In genomic region chr5:73833721-73834120, GRCm38 (mm10) we compare ENCODE assay signal across 28 mouse cellular contexts.
A peak's percentile ranks its signal among the peaks of the same experiment; 100 is the strongest.
DNase-seq lines count a peak whose midpoint lies in the region; ATAC-seq and TF ChIP-seq lines count a peak whose summit lies in the region.
"Had no signal": no experiment of that assay in that cellular context is flagged by ENCODE, and none has a peak within 500 bp of the region (broad histone marks: within the 10 kb centered on the region; RNA-seq: fewer than 3 reads in every experiment).

No protein-coding gene starts in this region.

- no peak overlapping the region for H3K27ac ChIP-seq in liver, embryonic 11.5 days (ENCODE audit: low read depth, low read length)
- H3K27ac ChIP-seq in liver, postnatal 0 days (ENCODE audit: low read depth): no peak overlapping the region
- H3K27ac ChIP-seq: embryonic facial prominence, embryonic 13.5 days; embryonic facial prominence, embryonic 15.5 days; forebrain, embryonic 10.5 days; forebrain, embryonic 12.5 days had no signal

- no peaks in the 10 kb centered on the region for H3K36me3 ChIP-seq in liver, embryonic 11.5 days (ENCODE audit: control insufficient read depth, insufficient read depth, low read length)
- no peaks in the 10 kb centered on the region for H3K36me3 ChIP-seq in liver, postnatal 0 days (replicated peaks; ENCODE audit: insufficient read depth, low read length)
- H3K36me3 ChIP-seq: embryonic facial prominence, embryonic 13.5 days; embryonic facial prominence, embryonic 15.5 days; forebrain, embryonic 10.5 days; forebrain, embryonic 12.5 days; G1E had no signal

- no peak for ATAC-seq in liver, embryonic 11.5 days (replicated peaks; ENCODE audit: low FRiP score)
- ATAC-seq in liver, postnatal 0 days: no peak
- ATAC-seq: activated CD4-positive, CD25-positive, alpha-beta regulatory T cell, adult 4 months; CD4-positive, CD25-positive, alpha-beta regulatory T cell, adult 4 months; forebrain, embryonic 14.5 days; forebrain, embryonic 16.5 days; Patski had no signal

- no peaks in the 10 kb centered on the region for H3K9me3 ChIP-seq in liver, embryonic 11.5 days (ENCODE audit: control insufficient read depth, low read length)
- H3K9me3 ChIP-seq in liver, postnatal 0 days (ENCODE audit: low read length): no peaks in the 10 kb centered on the region
- H3K9me3 ChIP-seq: embryonic facial prominence, embryonic 13.5 days; embryonic facial prominence, embryonic 15.5 days; forebrain, embryonic 10.5 days; G1E had no signal

- no peaks in the 10 kb centered on the region for H3K4me1 ChIP-seq in liver, embryonic 11.5 days (replicated peaks; ENCODE audit: control insufficient read depth, insufficient read depth, low read length)
- H3K4me1 ChIP-seq in liver, postnatal 0 days (ENCODE audit: insufficient read depth): no peaks in the 10 kb centered on the region
- H3K4me1 ChIP-seq: embryonic facial prominence, embryonic 13.5 days; forebrain, embryonic 12.5 days had no signal

- TF ChIP-seq EP300 in liver, postnatal 0 days (IDR thresholded peaks at IDR 0.05; ENCODE audit: low read depth): no peak

- H3K9ac ChIP-seq in liver, embryonic 11.5 days (ENCODE audit: low read depth, low read length): no peak overlapping the region
- H3K9ac ChIP-seq in liver, postnatal 0 days (replicated peaks): no peak overlapping the region
- H3K9ac ChIP-seq: embryonic facial prominence, embryonic 13.5 days; embryonic facial prominence, embryonic 15.5 days; forebrain, embryonic 12.5 days had no signal

- TF ChIP-seq CTCF in liver, postnatal 0 days (IDR thresholded peaks at IDR 0.05; ENCODE audit: low read depth): no peak

- peak; percentile 13 for DNase-seq in adrenal gland, adult 2 months
- no peak for DNase-seq in adrenal gland, adult 8-10 months
- peak; percentile 56 for DNase-seq in heart, adult 11 months
- no peak for DNase-seq in heart, postnatal 10 days
- peak; percentile 12 for DNase-seq in liver, embryonic 11.5 days (ENCODE audit: low spot score)
- no peak for DNase-seq in liver, postnatal 0 days
- DNase-seq: adrenal gland, postnatal 10 days; adrenal gland, postnatal 25 days; B cell, adult 2 months; cerebellum, adult 11 months; cerebellum, adult 18-20 months; cerebellum, adult 8-10 months; cerebellum, adult 9-11 months; cerebellum, postnatal 14 days; cerebellum, postnatal 36 days; embryo, embryonic 11 days had no signal

- H3K27me3 ChIP-seq in liver, embryonic 11.5 days (replicated peaks; ENCODE audit: control insufficient read depth, insufficient read depth, low read length): no peaks in the 10 kb centered on the region
- no peaks in the 10 kb centered on the region for H3K27me3 ChIP-seq in liver, postnatal 0 days (ENCODE audit: insufficient read depth, low read length)
- H3K27me3 ChIP-seq: CH12.LX; embryonic facial prominence, embryonic 13.5 days; embryonic facial prominence, embryonic 15.5 days had no signal

- intact Hi-C loops in heart, postnatal 10 days (cut with DNase I): no loop called here

- WGBS in liver, embryonic 11.5 days: 73% methylated on average over 1 of the region's 1 CpGs
- WGBS in liver, postnatal 0 days (ENCODE audit: insufficient replicate concordance): 82% methylated on average over 1 of the region's 1 CpGs

- H3K4me2 ChIP-seq in liver, embryonic 11.5 days: no peak overlapping the region
- no peak overlapping the region for H3K4me2 ChIP-seq in liver, postnatal 0 days (ENCODE audit: low read depth, low read length)
- H3K4me2 ChIP-seq: embryonic facial prominence, embryonic 13.5 days; embryonic facial prominence, embryonic 15.5 days; forebrain, embryonic 12.5 days had no signal

- H3K4me3 ChIP-seq in liver, embryonic 11.5 days (ENCODE audit: low read depth, low read length): no peak overlapping the region
- no peak overlapping the region for H3K4me3 ChIP-seq in liver, postnatal 0 days (ENCODE audit: low read depth, low read length)
- H3K4me3 ChIP-seq: embryonic facial prominence, embryonic 13.5 days; embryonic facial prominence, embryonic 15.5 days; erythroblast, embryonic 14.5 days; forebrain, embryonic 10.5 days; forebrain, embryonic 12.5 days had no signal

Comparison
In these comparisons a context has a peak if more than half of its experiments do, and no peak if none do; other contexts are left out.
1. DNase-seq: peak in adrenal gland, adult 2 months (single experiment), heart, adult 11 months (single experiment) and liver, embryonic 11.5 days (single experiment); none in adrenal gland, adult 8-10 months (single experiment), heart, postnatal 10 days (0 of 2) and liver, postnatal 0 days (single experiment).